Mouse (Mus musculus) cortical plate, adult 2 months (tissue): ENCODE results near the gene Golga3. TPM values are rescaled to one million over a fixed set of nuclear protein-coding genes. Genes with fewer than 3 reads are reported as not detected.

Experiments used
- H3K27ac ChIP-seq: fragments of 200-500 bp; 2 replicates; pipeline ENCODE4 v1.5.1; 2012; ENCODE audit warnings: low read length, control low read depth, inconsistent platforms; ENCODE audit not compliant: insufficient read depth
- H3K4me1 ChIP-seq: fragments of 200-500 bp; 2 replicates; pipeline ENCODE4 v1.6.1; 2011; ENCODE audit warnings: low read length; ENCODE audit not compliant: control insufficient read depth, insufficient read depth
- H3K4me3 ChIP-seq: fragments of 200-500 bp; 2 replicates; pipeline ENCODE4 v1.5.1; 2011; ENCODE audit warnings: mild to moderate bottlenecking, low read length, control low read depth; ENCODE audit not compliant: insufficient read depth
- CTCF ChIP-seq: fragments of 200-500 bp; IDR thresholded peaks from 2 replicates; pipeline ENCODE4 v1.5.1; 2011; ENCODE audit warnings: mild to moderate bottlenecking, control low read depth, low read length; ENCODE audit not compliant: insufficient read depth; ENCODE audit errors: extremely low read depth
- POLR2A ChIP-seq: fragments of 200-500 bp; IDR thresholded peaks from 2 replicates; pipeline ENCODE4 v1.6.1; 2011; ENCODE audit warnings: mild to moderate bottlenecking, low read length, control low read depth; ENCODE audit not compliant: insufficient read depth; ENCODE audit errors: extremely low read depth
- polyA plus RNA-seq: library from polyadenylated mRNA; depleted of rRNA; stranded (reverse); fragments of >200 nt; gene quantifications from 2 replicates; pipeline ENCODE4 v1.2.3, GENCODE M21; 2012

Golga3 gene
- polyA plus RNA-seq, 1 experiment: 19.6 TPM

DNA sequence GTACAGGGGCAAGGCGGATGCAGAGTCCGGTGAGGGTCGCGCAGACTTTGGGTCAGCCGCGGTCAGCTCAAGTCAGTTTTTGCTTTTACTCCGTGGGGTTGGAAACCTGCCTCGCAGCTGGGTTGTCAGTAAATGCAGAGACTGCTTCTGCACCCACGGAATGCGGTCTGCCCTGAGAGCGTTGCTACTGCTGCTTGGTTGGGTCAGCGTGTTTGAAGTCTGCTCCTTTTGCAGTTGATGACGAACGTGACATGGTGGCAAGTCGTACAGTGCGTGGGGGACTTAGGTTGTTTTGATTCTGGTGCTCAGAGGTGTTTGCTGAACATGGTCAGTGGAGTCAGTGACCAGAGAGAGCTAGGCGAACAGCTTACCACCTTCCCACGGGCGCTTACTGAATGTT is 520 bp downstream of the Golga3 start:
- TF ChIP-seq POLR2A (no peak), CTCF (no peak)
- H3K4me1 ChIP-seq: peaks cover 2% of the 10 kb centered on the region; the same call in 1 of the 2 replicates
- peak overlapping the region; percentile 97 for H3K4me3 ChIP-seq
- peak overlapping the region; percentile 58; the same call in 1 of the 2 replicates for H3K27ac ChIP-seq

DNA sequence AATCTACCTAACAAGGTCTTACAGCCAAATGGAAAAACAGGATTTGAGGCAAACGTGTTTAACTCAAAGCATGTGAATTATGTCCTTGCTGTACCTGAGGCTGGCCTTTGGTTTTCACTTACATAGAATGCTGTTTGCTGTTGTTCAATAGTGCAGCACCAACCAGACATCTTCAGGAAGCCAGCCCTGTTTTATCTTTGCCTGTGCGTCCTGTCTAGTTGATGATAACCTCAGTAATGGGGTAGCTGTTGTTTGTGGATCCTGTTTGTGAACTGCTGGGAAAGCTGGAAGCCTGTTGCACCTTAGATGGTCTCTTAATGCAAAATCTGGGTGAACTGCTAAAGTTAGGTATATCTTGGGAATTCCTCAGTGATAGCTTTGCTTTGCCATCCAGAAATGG is 2.1 kb downstream of the Golga3 start:
- Histone ChIP-seq H3K4me3 (no peak overlapping the region), H3K4me1 (peaks cover 2% of the 10 kb centered on the region; the same call in 1 of the 2 replicates), H3K27ac (no peak overlapping the region)
- TF ChIP-seq POLR2A (no peak), CTCF (no peak)

DNA sequence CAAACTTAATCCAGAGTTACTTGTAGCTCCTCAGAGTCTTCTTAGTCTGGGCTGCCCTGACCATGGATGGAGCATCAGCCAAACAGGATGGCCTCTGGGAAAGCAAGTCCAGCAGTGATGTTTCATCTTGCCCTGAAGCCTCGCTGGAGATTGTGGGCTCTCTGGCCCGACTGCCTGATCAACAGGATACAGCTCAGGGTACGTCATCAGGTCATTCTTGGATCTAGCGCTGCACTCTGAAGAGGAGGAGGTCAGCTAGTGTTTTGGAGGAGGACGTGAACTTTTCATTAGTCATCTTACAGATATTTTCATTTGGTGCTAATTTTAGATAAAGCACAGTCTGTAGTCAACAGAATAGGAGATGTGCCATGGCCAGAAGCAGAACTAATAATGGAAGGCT is 5.2 kb downstream of the Golga3 start:
- TF ChIP-seq POLR2A (no peak), CTCF (no peak)
- no peak overlapping the region for H3K27ac ChIP-seq
- H3K4me3 ChIP-seq: no peak overlapping the region
- H3K4me1 ChIP-seq: peaks cover 2% of the 10 kb centered on the region; the same call in 1 of the 2 replicates

DNA sequence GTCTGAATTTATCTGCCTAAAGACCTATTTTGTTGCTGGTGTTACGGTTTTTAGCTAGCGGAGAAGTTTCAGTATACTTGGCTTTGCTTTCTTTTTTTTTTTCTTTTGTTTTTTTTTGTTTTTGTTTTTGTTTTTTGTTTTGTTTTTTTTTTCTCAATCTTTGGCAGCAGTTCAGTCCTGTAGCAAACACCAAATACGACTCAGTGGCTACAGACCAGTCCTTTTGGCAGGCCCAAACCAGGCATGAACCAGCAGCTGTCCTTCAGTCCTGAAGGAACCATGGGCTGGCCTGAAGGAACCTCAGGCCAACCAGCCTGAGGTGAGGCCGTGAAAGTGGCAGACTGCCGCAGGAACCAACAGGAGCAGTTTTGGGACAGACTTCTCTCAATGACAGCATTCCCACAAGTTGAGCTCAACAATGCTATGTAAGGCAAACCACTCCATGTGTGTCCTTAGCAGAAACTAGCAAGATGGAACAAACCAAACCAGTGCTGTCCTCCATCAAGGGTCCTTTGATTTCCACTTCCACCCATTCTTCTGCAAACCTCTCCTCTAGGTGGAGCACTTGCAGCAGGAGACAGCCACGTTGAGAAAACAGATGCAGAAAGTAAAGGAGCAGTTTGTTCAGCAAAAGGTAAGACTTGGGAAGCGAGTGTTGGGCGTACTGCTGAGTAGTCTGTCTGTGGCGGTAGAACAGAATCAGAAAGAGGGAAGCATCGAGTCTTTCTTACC is 26.8 kb downstream of the Golga3 start:
- H3K4me1 ChIP-seq: no peaks in the 10 kb centered on the region
- H3K4me3 ChIP-seq: no peak overlapping the region
- no peak for TF ChIP-seq POLR2A
- TF ChIP-seq CTCF: peak; percentile 21; the same call in 1 of the 2 replicates
- H3K27ac ChIP-seq: no peak overlapping the region

DNA sequence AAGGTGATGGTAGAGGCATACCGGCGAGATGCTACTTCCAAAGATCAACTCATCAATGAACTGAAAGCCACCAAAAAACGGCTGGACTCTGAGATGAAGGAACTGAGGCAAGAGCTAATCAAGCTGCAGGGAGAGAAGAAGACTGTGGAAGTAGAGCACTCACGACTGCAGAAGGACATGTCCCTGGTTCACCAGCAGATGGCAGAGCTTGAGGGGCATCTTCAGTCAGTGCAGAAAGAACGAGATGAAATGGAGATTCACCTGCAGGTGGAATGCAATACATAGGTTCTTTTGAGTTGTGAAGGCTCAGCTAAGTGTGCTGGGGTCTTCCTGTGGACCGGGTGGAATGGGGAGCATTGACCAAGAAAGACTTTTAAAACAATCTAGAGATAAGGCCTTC is 28.3 kb downstream of the Golga3 start:
- Histone ChIP-seq H3K4me3 (no peak overlapping the region), H3K4me1 (no peaks in the 10 kb centered on the region), H3K27ac (no peak overlapping the region)
- TF ChIP-seq POLR2A (no peak), CTCF (peak; percentile 40; the same call in 1 of the 2 replicates)

DNA sequence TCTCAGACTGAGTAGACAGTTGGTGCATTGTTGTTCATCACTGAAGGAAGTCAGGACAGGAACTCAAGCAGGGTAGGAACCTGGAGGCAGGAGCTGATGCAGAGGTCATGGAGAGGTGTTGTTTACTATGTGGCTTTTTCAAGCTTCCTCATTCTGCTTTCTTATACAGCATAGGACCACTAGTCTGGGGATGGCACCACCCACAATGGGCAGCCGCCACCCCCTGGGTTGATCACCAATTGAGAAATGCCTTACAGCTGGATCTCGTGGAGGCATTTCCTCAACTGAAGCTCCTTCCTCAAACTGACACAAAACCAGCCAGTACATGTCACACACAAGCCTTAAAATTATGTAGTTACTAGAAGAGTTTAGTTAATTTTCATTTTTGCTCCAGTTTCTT is 34.8 kb downstream of the Golga3 start:
- TF ChIP-seq POLR2A: no peak
- no peak for TF ChIP-seq CTCF
- Histone ChIP-seq H3K4me3 (no peak overlapping the region), H3K27ac (no peak overlapping the region), H3K4me1 (no peaks in the 10 kb centered on the region)

DNA sequence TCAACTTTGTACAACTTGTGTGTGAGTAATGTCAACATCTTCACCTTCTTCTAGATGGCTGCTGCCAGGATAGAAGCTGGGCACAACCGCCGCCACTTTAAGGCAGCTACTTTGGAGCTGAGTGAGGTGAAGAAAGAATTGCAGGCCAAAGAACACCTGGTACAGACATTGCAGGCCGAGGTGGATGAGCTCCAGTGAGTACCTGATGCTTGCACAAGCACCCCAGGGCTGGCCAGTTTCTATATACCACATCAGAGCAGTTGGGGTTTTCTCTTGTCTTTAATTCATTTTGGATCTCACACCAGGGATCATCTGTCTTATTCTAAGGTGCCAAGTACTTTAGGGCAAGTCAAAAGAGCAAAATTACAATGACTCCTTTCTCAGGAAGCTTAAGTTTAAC is 40.3 kb downstream of the Golga3 start:
- H3K4me3 ChIP-seq: no peak overlapping the region
- no peaks in the 10 kb centered on the region for H3K4me1 ChIP-seq
- H3K27ac ChIP-seq: no peak overlapping the region
- TF ChIP-seq CTCF (no peak), POLR2A (no peak)

DNA sequence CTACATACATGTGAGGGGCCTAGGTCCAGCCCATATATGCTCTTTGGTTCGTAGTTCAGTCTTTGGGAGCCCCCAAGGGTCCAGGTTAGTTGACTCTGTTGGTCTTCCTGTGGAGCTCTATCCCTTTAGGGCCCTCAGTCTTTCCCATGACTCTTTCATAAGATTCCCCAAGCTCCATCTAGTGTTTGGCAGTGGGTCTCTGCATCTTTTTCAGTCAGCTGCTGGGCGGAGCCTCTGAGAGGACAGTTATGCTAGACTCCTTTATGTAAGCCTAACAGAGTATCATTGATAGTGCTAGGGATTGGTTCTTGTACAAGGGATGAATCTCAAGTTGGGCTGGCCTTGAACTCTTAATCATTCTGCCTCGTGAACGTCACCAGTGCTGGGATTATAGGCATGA is 43.8 kb downstream of the Golga3 start:
- Histone ChIP-seq H3K4me1 (no peaks in the 10 kb centered on the region), H3K27ac (no peak overlapping the region), H3K4me3 (no peak overlapping the region)
- TF ChIP-seq POLR2A (no peak), CTCF (no peak)

DNA sequence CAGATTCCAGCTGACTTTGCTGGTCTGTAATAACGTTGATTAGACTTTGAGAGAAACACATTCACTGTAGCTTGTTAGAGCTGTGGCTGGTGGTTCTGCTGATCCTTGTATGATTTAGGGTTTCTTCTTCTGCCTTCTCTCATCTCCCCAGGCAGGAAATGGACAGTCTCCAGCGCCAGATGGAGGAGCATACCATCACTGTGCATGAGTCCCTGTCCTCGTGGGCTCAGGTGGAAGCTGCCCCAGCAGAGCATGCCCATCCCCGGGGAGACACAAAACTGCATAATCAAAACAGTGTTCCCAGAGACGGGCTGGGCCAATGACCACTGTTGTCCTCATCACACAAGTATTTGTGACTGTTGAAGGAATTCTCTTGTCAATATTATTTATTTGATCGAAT is 46.3 kb downstream of the Golga3 start:
- Histone ChIP-seq H3K4me1 (no peaks in the 10 kb centered on the region), H3K27ac (no peak overlapping the region)
- TF ChIP-seq CTCF (no peak), POLR2A (no peak)

DNA sequence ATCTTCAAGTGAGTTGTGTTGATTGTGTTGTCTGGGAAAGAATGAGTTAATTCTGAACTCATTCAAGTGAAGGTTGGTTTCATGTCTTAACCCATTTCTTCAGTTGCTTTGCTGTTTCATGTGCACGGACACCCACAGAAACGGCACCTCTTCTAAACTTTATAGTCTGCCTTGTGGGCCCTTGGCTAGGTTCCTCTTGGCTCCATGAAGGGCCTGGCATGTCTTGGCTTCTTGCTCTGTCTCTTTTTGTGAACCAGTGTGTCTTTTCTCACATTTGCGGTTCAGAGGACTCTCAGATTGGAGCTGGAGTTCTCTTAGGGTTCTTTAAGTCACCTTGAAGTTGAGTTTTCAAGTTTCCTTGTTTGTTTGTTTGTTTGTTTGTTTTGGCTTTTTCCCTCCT is 48.6 kb downstream of the Golga3 start:
- H3K4me1 ChIP-seq: no peaks in the 10 kb centered on the region
- no peak for TF ChIP-seq POLR2A
- no peak for TF ChIP-seq CTCF
- no peak overlapping the region for H3K4me3 ChIP-seq
- no peak overlapping the region for H3K27ac ChIP-seq

More for the DNA sequence above, 46.3 kb downstream of the Golga3 start:
- no peak overlapping the region for H3K4me3 ChIP-seq
